Mouse (Mus musculus) adrenal gland, postnatal 25 days (tissue): Measurements from ENCODE around the gene Acsl4. TPM values are rescaled to one million over a fixed set of nuclear protein-coding genes. Genes with fewer than 3 reads are reported as not detected.

Source experiments
- DNase-seq: peaks from one replicate; pipeline ENCODE4 v3.0.0; 2021; ENCODE audit warnings: mixed read lengths
- long read RNA-seq: library from polyadenylated mRNA; stranded (forward); transcript quantifications from one replicate; pipeline ENCODE4 v2.0.0, GENCODE M21; 2021
- total RNA-seq: library from RNA; stranded (reverse); gene quantifications from 2 replicates; pipeline ENCODE4 v1.2.3, GENCODE M21; 2021

The Acsl4 gene
- total RNA-seq, result 426 and 439 TPM in 2 replicates
- long read RNA-seq, full-length matches to known transcripts, result 172 of 239 reads
- long read RNA-seq, partial matches to known transcripts, result 35 of 239 reads
- long read RNA-seq, other reads (novel, unspliced or antisense), result 32 of 239 reads

GRCm38 (mm10) chrX:142390247-142390908 is at the start of gene Acsl4:
Gene Acsl4 (minus strand): TSS chrX:142390535.
- DNase-seq, result peak; percentile 89

GRCm38 (mm10) chrX:142437971-142438504 is 47.7 kb upstream of the Acsl4 start:
- no peak for DNase-seq

- no peak for DNase-seq
Observed at GRCm38 (mm10) chrX:142432846-142433245, 42.5 kb upstream of the Acsl4 start.

- no peak for DNase-seq
Observed at GRCm38 (mm10) chrX:142427111-142427510, 36.8 kb upstream of the Acsl4 start.

GRCm38 (mm10) chrX:142426628-142427027 is 36.3 kb upstream of the Acsl4 start:
- no peak for DNase-seq

GRCm38 (mm10) chrX:142413884-142414283 is 23.5 kb upstream of the Acsl4 start:
- DNase-seq, result no peak

GRCm38 (mm10) chrX:142410060-142410459 is 19.7 kb upstream of the Acsl4 start:
- DNase-seq, result no peak

- no peak for DNase-seq
Observed at GRCm38 (mm10) chrX:142409338-142409737, 19.0 kb upstream of the Acsl4 start.

- DNase-seq, result no peak
Observed at GRCm38 (mm10) chrX:142403114-142403513, 12.8 kb upstream of the Acsl4 start.

- no peak for DNase-seq
Observed at GRCm38 (mm10) chrX:142398621-142399020, 8.3 kb upstream of the Acsl4 start.

GRCm38 (mm10) chrX:142390909-142391265 is 552 bp upstream of the Acsl4 start:
- DNase-seq, result no peak

GRCm38 (mm10) chrX:142389581-142390159 is 665 bp downstream of the Acsl4 start:
- DNase-seq, result peak; percentile 7

GRCm38 (mm10) chrX:142388141-142388540 is 2.2 kb downstream of the Acsl4 start:
- DNase-seq, result peak; percentile 50

GRCm38 (mm10) chrX:142387634-142388033 is 2.7 kb downstream of the Acsl4 start:
- DNase-seq, result no peak

- no peak for DNase-seq
Observed at GRCm38 (mm10) chrX:142384918-142385317, 5.4 kb downstream of the Acsl4 start.

GRCm38 (mm10) chrX:142379894-142380293 is 10.4 kb downstream of the Acsl4 start:
- DNase-seq, result no peak

- DNase-seq, result no peak
Observed at GRCm38 (mm10) chrX:142378048-142378447, 12.3 kb downstream of the Acsl4 start.

GRCm38 (mm10) chrX:142377358-142377757 is 13.0 kb downstream of the Acsl4 start:
- DNase-seq, result no peak

GRCm38 (mm10) chrX:142376747-142377146 is 13.6 kb downstream of the Acsl4 start:
- no peak for DNase-seq

GRCm38 (mm10) chrX:142375519-142375918 is 14.8 kb downstream of the Acsl4 start:
- DNase-seq, result no peak

- peak; percentile 16 for DNase-seq
Observed at GRCm38 (mm10) chrX:142372393-142372792, 17.9 kb downstream of the Acsl4 start.

- no peak for DNase-seq
Observed at GRCm38 (mm10) chrX:142369935-142370334, 20.4 kb downstream of the Acsl4 start.

- DNase-seq, result no peak
Observed at GRCm38 (mm10) chrX:142363882-142364281, 26.5 kb downstream of the Acsl4 start.

- no peak for DNase-seq
Observed at GRCm38 (mm10) chrX:142359031-142359430, 31.3 kb downstream of the Acsl4 start.
